Mouse (Mus musculus) heart, postnatal 25 days (tissue): ENCODE measurements around the gene Nubp2. TPM values are rescaled to one million over a fixed set of nuclear protein-coding genes. Genes with fewer than 3 reads are reported as not detected.
A peak's percentile ranks its signal among the peaks of the same experiment; 100 is the strongest.

Experiments used
- DNase-seq: peaks from one replicate; pipeline ENCODE4 v3.0.0; 2022; ENCODE audit warnings: low spot score
- intact Hi-C: fragments of 180-260 bp; cut with DNase I; formaldehyde crosslinking; loops from one replicate; pipeline ENCODE4 v1.15.1; 2025
- total RNA-seq, 2 experiments: library from RNA; stranded (reverse); gene quantifications; 2 replicates each; pipeline ENCODE4 v1.2.3; 2021

Gene Nubp2
- total RNA-seq, result 10 to 100 TPM; 18.2 to 19.4 TPM

DNA sequence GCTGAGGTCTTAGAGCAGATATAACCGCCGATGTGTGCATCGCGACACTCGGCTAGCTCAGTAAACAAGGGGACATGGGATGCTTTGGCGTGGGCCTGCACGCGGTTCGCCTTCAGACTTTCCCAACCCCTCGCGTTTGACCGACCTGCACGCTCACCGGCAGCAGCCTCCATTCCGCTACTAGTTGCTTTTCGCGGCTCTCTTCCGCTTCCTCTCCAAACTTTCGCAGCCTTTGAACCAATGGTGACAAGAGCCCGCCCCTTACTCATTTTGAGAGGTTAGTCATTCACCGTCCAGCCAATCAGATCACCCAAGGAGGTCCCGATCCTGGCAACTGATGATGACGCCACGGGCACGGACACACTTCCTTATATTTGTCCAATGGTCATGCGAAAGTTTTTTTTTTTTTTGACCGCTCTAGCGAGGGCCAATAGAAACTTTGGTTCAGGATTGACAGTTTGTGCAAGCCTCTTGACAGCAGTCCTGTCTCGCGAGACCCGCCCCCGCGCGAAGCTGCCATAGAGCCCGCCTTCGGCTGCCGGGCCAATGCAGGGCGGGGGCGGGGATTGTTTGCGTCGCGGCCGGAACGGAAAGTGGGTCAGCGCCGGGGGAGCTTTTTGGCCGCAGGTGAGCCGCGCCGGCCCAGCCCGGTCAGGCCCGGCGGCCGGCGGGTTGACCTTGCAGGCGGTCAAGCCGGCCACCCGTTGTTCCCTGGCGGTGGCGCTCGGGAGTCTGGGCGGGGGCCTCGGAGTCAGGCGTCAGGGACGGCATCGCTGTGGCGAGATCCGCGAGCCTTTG, at the start of gene Nubp2, which contains the start of gene Spsb3:
TSS of gene Nubp2 (minus strand) at position 216 of the 798 bp plus-strand sequence.
TSS of gene Spsb3 (plus strand) at position 510 of the 798 bp plus-strand sequence.
- peak; percentile 97 for DNase-seq
- intact Hi-C loops, result loop anchor here (2.0 to 5.0 kb wide), 3 partner anchors 38 to 296 kb away; partner anchors contain the start of genes BC003965 and Msrb1

DNA sequence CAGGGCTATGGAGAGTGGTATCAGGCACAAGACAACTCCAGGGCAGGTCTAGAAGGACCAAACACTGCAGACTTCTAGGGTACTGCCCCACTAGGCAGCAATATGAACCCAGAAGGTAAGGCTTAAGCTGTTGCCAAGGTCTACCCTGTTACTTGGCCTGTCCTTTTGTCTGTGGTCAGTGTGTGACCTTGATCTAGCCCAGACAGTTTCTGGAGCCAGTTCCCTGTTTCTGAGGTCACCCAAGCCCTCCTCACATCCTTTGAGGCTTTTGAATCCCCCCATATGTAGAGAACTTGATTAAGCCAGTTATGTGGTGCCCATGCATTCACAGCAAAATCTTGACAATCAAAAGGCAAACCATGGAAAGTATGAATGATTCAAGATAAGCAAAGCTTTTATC, 49.5 kb upstream of the Nubp2 start:
- DNase-seq, result no peak
- intact Hi-C loops, result loop anchor here (1.0 to 5.0 kb wide), 4 partner anchors 21 to 337 kb away; partner anchors contain the start of genes Cramp1l, Ift140, Nme3 and Ube2i

DNA sequence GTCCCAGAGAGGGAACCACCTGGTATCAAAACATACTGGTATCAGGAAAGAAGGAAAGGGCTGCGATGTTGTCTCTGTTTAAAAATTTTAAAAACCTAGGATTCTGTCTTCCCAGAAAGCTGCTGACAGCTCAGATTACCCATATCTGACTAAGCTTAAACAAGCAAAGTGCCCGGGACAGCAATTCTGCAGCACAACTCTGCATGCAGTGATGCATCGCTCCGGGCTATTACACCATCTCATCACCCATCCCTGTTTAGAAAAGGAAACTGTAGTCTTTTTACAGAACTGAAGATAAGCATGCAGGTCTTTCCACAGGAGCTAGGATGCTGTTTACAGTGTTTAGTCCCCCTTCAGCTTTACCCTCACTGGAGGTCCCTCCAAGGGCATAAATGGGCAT, 48.8 kb upstream of the Nubp2 start:
- intact Hi-C loops, result loop anchor here (1.0 to 5.0 kb wide), 3 partner anchors 39 to 337 kb away; partner anchors contain the start of genes Cramp1l, Ift140, Nme3 and Ube2i
- no peak for DNase-seq

DNA sequence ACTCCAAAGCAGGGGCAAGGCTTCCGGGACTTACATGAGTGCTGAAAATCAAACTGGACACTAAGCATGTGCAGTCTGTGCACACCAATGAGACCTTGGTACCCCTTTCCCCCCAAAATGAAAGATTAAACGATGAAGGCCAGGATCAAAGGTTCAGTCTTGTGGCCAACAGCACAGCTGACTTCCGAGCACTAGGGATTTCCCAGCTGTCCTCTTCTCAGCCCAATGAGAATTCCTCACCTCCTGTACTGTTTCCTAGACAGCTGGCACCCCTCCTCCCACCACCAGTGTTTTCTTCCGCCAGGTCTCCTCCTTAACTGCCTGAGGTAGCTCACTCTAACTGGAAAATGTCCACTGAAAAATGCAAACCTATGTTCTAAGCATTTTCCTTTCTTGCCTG, 47.0 kb upstream of the Nubp2 start:
- intact Hi-C loops, result no loop called here
- no peak for DNase-seq

DNA sequence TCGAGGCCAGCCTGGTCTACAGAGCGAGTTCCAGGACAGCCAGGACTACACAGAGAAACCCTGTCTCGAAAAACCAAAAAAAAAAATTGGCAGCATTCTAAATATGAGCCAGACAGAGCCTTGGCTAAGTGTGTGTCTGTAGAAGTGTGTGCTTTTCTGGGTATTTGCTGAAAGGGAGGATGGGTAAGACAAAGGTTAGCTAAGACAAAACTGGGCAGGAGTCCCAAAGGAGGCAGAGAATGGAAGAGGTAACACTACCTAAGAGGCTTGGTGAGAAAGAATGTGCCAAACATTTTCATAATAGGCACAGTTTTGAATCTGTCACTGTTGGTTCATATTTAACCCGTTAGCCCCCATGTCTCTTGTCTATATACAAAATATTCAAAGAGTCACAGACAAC, 46.3 kb upstream of the Nubp2 start:
- no peak for DNase-seq
- intact Hi-C loops, result no loop called here

DNA sequence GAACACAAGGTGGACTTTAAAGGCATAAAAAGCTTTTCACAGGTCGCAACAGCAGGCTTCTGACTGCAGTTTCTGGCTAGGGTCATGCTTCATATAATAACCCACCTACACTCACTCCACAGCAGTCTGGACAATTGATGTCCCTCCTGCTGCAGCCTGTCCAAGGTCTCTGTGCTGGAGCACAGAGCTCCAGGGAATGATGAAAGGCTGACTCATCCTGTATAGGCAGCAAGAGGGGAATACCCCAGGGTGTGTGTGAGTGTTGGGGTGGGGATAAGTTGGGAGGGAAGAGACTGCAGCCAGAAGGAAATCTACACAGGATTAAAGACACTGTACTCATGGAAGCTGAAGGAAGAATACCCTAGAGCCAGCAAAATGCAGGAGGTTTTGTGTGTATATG, 43.4 kb upstream of the Nubp2 start:
- no peak for DNase-seq

DNA sequence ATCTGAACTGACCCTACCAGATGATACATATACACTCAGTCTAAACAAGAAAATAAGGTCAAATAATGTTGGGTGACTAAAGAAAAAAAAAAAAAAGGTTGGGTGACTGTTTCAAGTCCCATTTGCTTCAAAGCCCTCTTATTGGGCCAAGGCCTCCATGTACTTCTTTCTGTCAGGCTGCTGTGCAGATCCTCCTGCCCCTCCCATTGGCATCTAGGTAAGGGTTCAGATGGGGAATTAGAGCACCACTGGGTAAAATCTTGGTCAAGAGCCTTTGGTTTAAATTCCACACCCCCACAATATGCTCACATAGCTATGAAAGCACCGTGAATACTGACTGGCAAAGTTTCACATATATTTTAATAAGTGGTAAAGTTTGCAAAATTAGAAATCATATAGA, 37.1 kb upstream of the Nubp2 start:
- intact Hi-C loops, result no loop called here
- DNase-seq, result no peak

More for the DNA sequence above, 43.4 kb upstream of the Nubp2 start:
- intact Hi-C loops, result no loop called here

DNA sequence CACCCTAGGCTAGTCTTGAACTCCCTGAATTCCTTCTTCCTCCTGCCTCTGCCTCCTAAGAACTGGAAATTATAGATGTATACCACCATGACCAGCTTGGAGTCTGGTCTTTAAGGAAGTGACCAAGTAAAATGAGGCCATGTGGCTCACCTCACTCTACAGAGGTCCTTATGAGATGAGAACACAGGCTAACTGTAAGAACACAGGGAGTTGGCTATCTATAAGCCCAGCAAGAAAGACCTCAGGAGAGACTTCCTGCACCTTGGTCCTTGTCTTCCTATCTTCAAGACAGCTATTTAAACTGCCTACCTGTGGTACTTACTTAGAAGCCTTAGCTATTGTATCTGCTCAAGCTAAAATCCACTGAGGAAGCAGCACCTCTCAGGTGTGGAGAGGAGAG, 27.8 kb upstream of the Nubp2 start:
- no peak for DNase-seq
- intact Hi-C loops, result no loop called here

DNA sequence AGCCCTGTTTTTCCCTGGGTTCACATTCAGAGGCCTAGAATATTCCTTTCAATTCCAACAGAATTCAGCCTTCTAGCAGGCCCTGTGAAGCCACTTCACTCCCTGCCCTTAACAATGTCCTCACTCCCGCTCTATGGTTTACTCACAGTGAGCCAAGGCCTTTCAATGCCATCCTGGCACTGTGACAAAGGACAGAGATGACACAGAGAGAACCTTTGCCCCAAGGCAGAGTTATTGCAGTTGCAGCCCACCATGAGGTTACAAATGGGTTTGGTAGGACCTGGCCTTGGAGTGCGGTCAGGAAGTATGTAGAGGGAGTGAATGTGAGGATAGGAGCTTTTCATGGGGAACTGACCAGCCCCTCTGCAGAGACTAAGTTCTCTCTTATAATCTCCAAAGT, 21.4 kb upstream of the Nubp2 start:
- intact Hi-C loops, result no loop called here

DNA sequence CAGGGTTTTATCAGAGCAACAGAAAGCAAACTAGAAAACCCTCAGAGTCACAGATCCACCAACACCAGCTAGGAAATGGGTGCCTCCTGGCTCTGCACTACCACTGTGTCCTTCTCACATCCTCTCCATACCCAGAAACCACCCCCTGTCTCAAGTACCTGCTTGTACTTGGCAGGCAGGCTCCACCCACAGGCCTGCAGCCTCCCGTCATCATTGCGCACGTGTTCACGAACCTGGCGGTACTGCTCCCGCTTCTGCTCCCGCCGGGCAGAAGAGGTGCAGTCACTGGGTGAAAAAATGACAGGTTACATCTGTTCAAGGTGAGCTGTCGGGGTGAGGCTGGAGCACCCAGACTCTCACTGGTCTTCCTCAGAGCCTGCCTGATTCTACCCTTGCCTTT, 17.6 kb upstream of the Nubp2 start:
- intact Hi-C loops, result no loop called here
- no peak for DNase-seq

More for the DNA sequence above, 21.4 kb upstream of the Nubp2 start:
- no peak for DNase-seq

DNA sequence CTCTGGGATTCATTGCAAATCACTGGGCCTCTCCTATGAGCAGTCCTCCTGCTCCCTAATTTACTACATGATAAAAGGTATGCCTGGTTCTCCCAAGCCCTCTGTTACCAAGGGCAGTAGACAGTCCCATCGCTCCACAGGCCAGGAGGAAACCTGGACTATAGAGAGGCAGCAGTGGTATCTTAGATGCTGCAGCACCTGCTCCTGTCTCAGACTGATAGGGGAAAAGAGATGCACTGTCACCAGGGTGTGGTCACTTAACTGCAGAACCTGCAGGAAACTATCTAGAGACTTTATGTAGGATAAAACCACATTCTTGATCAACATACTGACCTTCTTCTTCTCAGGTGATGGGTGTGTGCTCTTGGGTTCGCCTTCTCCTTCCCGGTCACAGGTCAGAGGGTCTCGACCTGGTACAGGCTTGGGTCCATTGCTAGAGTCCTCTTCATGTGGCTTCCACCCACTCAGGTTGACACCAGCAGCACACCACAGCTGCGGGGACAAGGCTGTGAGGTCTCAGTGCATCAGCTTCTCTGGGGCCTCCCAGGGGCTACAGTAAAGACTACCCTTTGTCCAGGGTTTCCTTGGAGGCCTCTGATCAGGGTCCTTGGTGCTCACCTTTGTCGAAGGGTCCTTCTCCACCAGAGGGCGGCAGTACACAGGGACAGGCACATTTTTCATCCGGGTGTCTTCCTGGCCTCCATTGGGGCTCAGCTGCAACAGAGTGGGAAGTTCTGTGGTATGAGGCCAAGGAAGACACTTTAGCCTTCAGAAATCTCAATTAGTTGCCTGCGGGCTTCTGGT, 16.7 kb upstream of the Nubp2 start:
- intact Hi-C loops, result no loop called here
- DNase-seq, result no peak

DNA sequence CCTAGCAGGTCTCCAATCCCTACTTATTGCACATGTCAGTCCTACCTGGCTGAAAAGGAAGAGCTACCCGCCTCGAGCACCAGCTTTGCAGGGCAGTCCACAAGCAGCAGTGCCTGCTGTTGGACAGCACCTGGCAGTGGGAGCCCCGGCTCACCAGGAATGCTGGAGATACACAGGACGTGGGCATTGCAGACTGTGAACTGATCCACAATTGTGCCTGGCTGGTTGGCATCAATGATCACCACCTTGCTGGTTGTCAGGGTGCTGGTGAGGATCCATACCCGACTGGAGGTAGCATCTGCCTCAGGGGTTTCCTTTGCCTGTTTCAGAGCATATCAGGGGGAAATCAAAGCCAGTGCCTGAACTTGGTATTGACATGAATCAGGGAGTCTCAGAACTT, 16.0 kb upstream of the Nubp2 start:
- intact Hi-C loops, result no loop called here
- no peak for DNase-seq

DNA sequence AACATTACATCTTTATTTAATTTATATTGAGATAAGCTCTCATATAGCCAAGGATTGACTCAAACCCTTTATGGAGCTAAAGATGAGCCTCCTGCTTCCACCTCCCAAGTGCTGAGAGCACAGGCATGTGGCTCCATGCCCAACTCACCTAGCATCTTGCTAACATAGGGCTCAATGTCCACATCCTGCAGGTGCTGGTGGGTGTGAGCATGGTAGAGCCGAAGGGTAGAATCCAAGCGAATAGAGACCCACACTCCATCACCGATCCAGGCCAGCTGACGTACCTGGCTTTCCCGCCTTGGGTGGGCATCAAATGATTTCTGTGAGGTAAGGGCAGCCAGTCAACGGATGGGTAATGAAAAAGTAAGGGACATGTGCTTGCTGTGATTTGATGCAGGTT, 13.9 kb upstream of the Nubp2 start:
- intact Hi-C loops, result no loop called here
- DNase-seq, result no peak

DNA sequence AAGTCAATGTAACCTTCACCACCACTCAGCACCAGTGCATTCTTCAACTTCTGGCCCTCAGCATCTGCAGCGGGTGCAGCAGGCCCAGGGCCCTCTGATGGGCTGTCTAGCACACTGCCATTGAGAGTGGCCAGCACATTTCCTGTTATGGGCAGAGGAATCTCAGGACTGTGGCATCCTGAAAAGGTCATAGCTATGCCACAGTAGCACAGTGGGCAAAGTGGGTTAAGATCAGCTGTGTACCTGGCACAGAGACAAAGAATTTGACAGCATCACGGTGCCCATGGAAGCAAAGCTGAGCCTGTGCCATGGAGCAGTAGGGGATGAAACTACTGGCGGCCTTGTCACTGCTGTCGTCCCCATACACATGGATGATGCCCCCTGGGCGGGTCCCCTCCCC, 13.0 kb upstream of the Nubp2 start:
- intact Hi-C loops, result no loop called here

DNA sequence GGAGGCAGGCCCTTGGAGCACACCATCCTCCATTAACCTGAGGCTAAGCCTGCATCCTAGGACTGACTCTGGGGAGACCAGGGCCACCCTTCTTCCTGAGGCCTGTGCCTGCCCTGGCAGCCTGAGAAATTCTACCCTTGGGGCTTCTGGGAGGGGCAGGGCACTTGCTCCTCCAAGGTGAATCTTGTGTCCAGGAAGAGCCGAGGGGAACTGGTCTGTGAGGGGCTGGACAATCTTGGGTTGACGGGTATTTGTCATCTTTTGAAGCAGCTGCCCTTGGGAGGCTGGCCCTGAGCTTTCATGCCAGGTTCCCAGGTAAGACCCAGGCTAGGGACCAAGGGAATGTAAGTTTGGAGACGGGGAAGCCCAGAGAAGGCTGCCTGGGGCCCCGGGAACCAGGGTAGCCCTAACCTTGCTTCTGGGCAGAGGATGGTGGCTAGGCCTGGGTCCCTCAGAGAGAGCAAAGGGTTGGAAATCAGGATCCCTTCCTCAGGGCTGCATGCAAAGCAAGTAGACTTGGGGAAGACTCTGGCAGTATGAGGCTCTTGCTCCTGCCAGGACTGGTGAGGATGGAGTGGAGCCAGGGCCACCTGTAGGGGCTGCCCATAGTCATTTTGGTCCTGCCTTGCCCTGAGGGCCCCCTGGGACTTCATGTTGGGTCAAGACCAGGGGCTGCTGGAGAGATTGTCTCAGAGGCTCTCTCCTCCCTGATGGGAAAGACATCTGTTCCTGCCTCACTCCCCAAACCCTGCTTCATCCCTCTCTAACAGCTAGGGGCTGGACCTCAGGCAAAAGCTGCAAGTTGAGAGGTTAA, 12.1 kb upstream of the Nubp2 start:
- no peak for DNase-seq
- intact Hi-C loops, result no loop called here

More for the DNA sequence above, 13.0 kb upstream of the Nubp2 start:
- DNase-seq, result no peak

DNA sequence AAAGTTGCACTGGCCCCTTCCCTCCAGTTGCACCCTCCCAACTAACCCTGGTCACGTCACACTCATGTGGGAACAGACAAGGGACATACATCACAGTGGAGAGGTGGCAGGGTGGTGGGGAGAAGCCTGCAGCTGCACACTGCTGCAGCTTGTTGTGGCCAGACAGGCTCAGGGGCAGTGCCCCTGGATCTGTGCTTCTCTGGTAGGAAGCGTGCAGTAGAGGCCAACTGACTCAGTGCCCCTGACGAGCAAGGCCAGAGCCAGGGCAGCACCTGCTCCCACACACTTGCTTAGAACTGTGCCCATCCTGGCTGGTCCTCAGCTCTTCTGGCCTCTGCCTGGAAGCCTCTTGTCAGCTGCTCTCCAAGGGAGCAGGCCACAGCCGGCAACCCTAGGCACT, 11.5 kb upstream of the Nubp2 start:
- intact Hi-C loops, result no loop called here
- DNase-seq, result no peak

DNA sequence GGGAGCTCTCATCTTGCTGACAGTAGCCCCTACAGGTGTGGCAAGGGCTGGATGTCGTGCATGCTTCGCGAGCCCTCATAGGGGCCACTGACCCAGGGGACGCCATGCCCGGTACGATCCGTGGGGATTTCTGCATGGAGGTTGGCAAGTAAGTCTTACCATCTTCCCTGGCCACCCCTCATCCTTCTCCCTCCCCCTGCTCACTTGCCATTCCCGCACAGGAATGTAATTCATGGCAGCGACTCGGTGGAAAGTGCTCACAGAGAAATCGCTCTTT, 10.8 kb upstream of the Nubp2 start:
- DNase-seq, result no peak
- intact Hi-C loops, result loop anchor here (1.0 kb wide), 1 partner anchor 38 kb away; no protein-coding TSS in a partner anchor

DNA sequence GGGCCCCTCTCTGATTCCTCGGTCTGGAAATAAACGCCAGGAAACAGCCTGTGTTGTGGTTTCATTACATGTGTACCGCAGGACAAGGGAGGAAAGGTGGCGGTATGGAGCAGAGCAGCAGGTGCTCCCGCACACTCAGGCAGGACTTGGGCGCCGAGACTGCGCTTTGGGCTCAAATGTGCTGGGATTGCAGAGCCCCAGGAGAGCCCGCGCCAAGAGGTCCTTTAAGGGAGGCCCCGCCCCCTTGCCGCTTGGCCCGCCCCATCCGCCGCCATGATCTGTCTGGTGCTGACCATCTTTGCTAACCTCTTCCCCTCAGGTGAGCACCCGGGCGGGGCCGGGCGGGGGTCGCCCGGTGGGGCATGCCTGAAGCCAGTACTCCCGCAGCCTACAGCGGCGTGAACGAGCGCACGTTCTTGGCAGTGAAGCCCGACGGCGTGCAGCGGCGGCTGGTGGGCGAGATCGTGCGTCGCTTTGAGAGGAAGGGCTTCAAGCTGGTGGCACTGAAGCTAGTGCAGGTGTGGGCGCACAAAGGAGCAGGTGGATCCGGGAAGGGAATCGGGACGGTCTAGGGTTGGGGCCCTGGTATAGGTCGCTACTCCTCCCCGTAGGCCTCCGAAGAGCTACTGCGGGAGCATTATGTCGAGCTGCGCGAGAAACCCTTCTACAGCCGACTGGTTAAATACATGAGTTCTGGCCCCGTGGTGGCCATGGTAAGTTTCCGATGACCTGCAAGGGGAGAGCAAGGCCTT, 10.3 kb upstream of the Nubp2 start, which contains the start of gene Nme3:
TSS of gene Nme3 (plus strand) at position 260 of the 752 bp plus-strand sequence.
- intact Hi-C loops, result loop anchor here (1.0 kb wide), 1 partner anchor 39 kb away; no protein-coding TSS in a partner anchor
- DNase-seq, result peak; percentile 49

DNA sequence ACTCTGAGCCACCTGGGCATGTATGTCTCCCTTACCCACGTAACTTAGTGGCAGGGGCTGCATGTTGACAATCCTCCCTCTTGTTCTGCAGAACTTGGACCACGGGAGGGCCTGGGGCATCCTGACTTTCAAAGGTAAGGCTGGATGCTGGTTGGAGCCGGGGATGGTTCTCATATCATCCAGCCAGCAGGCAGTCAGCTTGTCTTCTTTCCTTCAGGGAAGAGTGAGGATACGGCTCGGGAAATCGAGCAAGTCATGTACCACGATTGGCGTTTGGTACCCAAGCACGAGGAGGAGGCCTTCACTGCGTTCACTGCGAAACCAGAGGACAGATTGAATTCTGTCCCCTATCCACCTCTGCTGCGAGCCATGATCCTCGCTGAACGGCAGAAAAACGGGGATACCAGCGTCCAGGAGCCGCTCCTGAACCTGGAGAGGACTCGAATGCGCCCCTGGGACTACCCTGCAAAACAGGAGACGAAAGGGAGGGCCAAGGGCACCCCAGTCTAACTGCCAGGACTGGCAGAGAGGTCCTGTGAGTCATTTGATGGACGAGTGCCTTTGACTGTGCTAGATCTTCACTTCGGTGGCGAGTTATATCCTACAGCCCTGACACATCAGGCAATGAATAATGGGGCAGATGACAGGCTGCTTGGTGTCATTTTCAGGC, 9.6 kb upstream of the Nubp2 start:
- intact Hi-C loops, result loop anchor here (1.0 kb wide), 1 partner anchor 40 kb away; no protein-coding TSS in a partner anchor
- no peak for DNase-seq
